Mouse (Mus musculus): ENCODE data around the gene Sec1. TPM values are rescaled to one million over a fixed set of nuclear protein-coding genes. Genes with fewer than 3 reads are reported as not detected.

The Sec1 gene
- 0.04 TPM in 1 of 2 replicates, not detected in the other for polyA plus RNA-seq (2012)

GRCm38 (mm10) chr7:45693921-45694591 lies at the start of gene Sec1:
TSS of gene Sec1 (minus strand) at chr7:45694402.

GRCm38 (mm10) chr7:45725713-45726112 lies 31.5 kb upstream of the Sec1 start, which contains the start of gene Spaca4:
TSS of gene Spaca4 (minus strand) at chr7:45725813.

GRCm38 (mm10) chr7:45720413-45721233 lies 26.4 kb upstream of the Sec1 start, which contains the start of gene Fam83e:
TSS of gene Fam83e (plus strand) at chr7:45721212.

DNA sequence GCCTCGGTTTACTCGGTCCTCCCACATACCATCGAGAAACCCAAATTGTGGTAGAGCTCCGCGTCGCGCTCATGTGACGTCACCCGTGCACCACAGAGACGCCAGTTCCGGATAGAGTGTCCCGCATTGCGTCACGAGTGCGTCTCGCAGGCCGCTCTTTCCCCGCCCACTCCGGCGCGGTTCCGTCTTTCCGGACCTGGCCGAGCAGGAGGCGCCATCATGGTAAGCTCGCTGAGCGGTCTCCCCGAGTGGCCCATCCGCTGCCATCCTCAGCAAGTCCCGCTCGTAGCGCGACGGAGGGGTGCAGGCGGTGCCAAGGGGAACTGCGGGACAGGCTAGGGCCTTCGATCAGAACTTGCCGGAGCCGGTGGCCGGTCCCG lies 23.7 kb upstream of the Sec1 start, which contains the start of gene Sphk2:
Gene Sphk2 (minus strand): TSS at position 85 of the 380 bp plus-strand sequence.

DNA sequence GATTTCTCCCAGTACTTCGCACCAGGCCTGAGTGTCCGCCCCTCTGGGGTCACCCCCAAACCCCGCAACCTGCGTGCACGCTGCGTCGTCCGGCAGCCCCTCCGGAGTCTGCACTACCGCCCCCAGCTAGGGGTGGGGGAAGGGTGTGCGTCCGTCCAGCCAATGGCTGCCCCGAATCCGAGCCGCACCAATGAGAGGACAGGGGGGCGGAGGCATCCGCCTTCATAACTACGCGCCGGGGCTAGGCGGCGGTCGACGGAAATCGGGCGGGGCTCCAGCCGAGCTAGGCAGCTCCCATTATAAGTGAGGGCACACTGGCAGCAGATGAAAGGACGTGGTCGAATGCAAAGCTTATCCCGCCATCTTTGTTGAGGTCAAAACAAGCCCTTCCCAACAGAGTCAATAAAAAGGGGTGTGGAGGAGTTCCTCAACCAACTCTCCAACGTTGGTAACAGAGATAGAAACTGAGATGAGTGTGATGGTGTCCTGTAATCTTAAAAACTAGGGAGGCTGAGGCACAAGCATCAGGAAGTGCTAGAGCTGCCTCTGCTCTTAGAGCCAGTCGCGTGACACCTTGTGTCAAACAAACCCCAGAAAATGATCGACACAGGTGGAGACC lies 21.0 kb upstream of the Sec1 start, which contains the start of gene Rpl18:
Gene Rpl18 (plus strand): TSS at position 368 of the 619 bp plus-strand sequence.

GRCm38 (mm10) chr7:45704730-45705442 lies 10.7 kb upstream of the Sec1 start, which contains the start of gene Dbp:
TSS of gene Dbp (plus strand) at chr7:45705088.

DNA sequence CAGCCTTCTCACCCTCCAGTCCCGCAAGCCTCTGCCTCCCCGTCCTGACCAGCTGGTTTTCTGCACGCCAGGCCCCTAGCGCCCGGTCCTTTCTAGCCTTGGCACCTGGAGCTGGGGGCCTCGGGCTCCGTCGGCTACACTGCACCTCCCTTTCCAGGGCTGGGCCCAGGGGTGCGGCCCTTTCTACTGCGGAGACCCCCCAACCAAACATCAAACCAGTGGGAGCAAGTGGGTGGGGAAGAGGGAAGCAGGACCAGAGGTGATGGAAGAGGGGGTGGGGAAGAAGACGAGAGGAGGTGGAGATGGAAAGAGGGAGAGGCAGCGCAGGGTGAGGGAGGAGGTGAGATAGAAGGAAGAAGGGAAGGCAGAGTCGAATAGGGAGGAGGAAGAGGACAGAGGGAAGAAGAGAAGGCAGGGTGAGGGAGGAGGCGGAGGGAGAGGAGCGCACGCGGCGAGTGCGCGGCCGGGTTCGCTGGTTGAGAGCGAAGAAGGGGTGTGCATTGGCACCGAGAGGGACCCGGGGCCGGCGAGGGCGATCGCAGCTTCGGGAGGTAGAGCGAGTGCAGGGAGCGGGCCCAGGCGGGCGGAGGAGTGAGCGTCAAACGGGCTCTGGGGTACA lies 5.4 kb upstream of the Sec1 start, which contains the start of gene Car11:
Gene Car11 (plus strand): TSS at position 321 of the 619 bp plus-strand sequence.

GRCm38 (mm10) chr7:45683396-45684050 lies 10.7 kb downstream of the Sec1 start, which contains the start of gene Ntn5:
TSS of gene Ntn5 (plus strand) at chr7:45684022.

DNA sequence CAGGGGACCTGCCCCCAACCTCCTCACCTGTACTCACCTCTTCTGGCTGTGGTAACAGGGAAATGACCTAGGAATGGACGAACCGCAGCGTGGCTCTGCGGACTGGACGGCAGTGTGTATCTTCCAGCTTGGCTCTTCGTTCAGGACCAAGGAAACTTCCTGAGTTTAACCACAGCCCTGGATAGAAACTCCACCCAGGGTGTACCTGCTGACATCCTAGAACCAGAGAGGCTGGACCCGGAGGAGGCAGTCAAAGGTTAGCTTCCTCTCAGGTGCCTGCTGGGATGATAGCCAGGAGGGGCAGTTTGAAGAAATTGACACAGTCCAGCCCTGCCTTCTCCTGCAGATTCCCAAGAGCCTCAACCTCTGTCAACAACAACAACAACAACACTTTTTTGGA lies 28.0 kb downstream of the Sec1 start, which contains the start of gene Fut2:
Gene Fut2 (minus strand): TSS at position 234 of the 400 bp plus-strand sequence.

DNA sequence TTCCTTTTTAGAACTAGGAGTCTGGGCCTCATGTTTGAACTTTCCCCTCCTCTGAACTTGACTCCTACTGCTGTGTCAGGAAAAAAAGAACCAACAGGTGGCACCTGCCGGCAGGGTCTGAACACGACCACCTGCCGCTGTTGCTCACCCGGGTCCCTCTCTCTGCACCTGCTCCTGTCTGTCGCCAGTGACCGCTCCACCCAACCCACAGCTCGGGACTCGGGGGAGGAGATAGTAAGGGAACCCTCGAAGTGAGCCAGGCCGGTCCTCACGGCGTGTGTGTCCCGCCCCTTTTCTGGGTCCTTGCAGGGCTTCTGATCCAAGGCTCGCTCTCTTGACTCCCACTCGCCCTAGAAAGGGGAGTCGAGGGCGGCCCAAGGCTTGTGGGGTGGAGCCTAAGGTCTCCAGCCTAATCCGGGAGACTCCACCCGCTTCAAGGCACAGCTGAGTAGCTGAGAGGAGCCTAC lies 54.6 kb downstream of the Sec1 start, which contains the start of gene Mamstr:
Gene Mamstr (plus strand): TSS at position 417 of the 467 bp plus-strand sequence.

Other genes starting within 250 kb of the Sec1 start
- 3,550 and 4,748 TPM in 2 replicates for gene Ftl1, start 234.5 kb downstream of the Sec1 start, polyA plus RNA-seq (2012)
- 188 and 194 TPM in 2 replicates for gene Bax, start 227.5 kb downstream of the Sec1 start, polyA plus RNA-seq (2012)
- 0.05 TPM in 1 of 2 replicates, not detected in the other for gene Tulp2, start 212.5 kb downstream of the Sec1 start, polyA plus RNA-seq (2012)
- gene Gm45808, start 207.6 kb downstream of the Sec1 start, polyA plus RNA-seq (2012): not detected in 2 replicates
- gene Dhdh, start 205.6 kb downstream of the Sec1 start, polyA plus RNA-seq (2012): 4.6 TPM in 2 replicates
- gene Nucb1, start 184.0 kb downstream of the Sec1 start, polyA plus RNA-seq (2012): 728 and 929 TPM in 2 replicates
- gene Ppp1r15a, start 168.1 kb downstream of the Sec1 start, polyA plus RNA-seq (2012): 397 and 438 TPM in 2 replicates
- 0.93 and 1.1 TPM in 2 replicates for gene Plekha4, start 168.1 kb downstream of the Sec1 start, polyA plus RNA-seq (2012)
- 2.8 and 3.1 TPM in 2 replicates for gene Hsd17b14, start 139.5 kb downstream of the Sec1 start, polyA plus RNA-seq (2012)
- gene Bcat2, start 124.2 kb downstream of the Sec1 start, polyA plus RNA-seq (2012): 58.9 and 61.2 TPM in 2 replicates
- gene Fgf21, start 78.9 kb downstream of the Sec1 start, polyA plus RNA-seq (2012): not detected in 2 replicates
- not detected in 2 replicates for gene Fut1, start 77.1 kb downstream of the Sec1 start, polyA plus RNA-seq (2012)
- 0.14 and 0.18 TPM in 2 replicates for gene Izumo1, start 72.6 kb downstream of the Sec1 start, polyA plus RNA-seq (2012)
- 0.60 and 0.75 TPM in 2 replicates for gene Rasip1, start 66.9 kb downstream of the Sec1 start, polyA plus RNA-seq (2012)
- gene Mamstr, start 54.4 kb downstream of the Sec1 start, polyA plus RNA-seq (2012): 0.30 TPM in 1 of 2 replicates, not detected in the other
- 0.10 TPM in 1 of 2 replicates, not detected in the other for gene Fut2, start 28.0 kb downstream of the Sec1 start, polyA plus RNA-seq (2012)
- 0.04 TPM in 1 of 2 replicates, not detected in the other for gene Ntn5, start 10.4 kb downstream of the Sec1 start, polyA plus RNA-seq (2012)
- gene Car11, start 5.4 kb upstream of the Sec1 start, polyA plus RNA-seq (2012): 0.31 TPM in 1 of 2 replicates, not detected in the other
- gene Dbp, start 10.7 kb upstream of the Sec1 start, polyA plus RNA-seq (2012): 13.7 and 15.4 TPM in 2 replicates
- gene Rpl18, start 21.1 kb upstream of the Sec1 start, polyA plus RNA-seq (2012): 13,154 and 13,434 TPM in 2 replicates
- gene Sphk2, start 23.6 kb upstream of the Sec1 start, polyA plus RNA-seq (2012): 95.0 and 123 TPM in 2 replicates
- 1.4 and 2.6 TPM in 2 replicates for gene Fam83e, start 26.8 kb upstream of the Sec1 start, polyA plus RNA-seq (2012)
- not detected in 2 replicates for gene Spaca4, start 31.4 kb upstream of the Sec1 start, polyA plus RNA-seq (2012)
- gene Lmtk3, start 89.3 kb upstream of the Sec1 start, polyA plus RNA-seq (2012): 0.56 and 0.70 TPM in 2 replicates
- 1.0 and 2.5 TPM in 2 replicates for gene Sult2b1, start 90.3 kb upstream of the Sec1 start, polyA plus RNA-seq (2012)
- 173 and 197 TPM in 2 replicates for gene Cyth2, start 120.2 kb upstream of the Sec1 start, polyA plus RNA-seq (2012)
- gene Kcnj14, start 130.4 kb upstream of the Sec1 start, polyA plus RNA-seq (2012): 0.39 and 0.61 TPM in 2 replicates
- 62.6 and 63.0 TPM in 2 replicates for gene Grwd1, start 136.5 kb upstream of the Sec1 start, polyA plus RNA-seq (2012)
- 264 and 383 TPM in 2 replicates for gene Kdelr1, start 178.4 kb upstream of the Sec1 start, polyA plus RNA-seq (2012)
- gene Grin2d, start 184.0 kb upstream of the Sec1 start, polyA plus RNA-seq (2012): 0.50 and 0.76 TPM in 2 replicates
- 2.5 and 3.7 TPM in 2 replicates for gene Syngr4, start 202.3 kb upstream of the Sec1 start, polyA plus RNA-seq (2012)
- 44.0 and 49.4 TPM in 2 replicates for gene Tmem143, start 202.5 kb upstream of the Sec1 start, polyA plus RNA-seq (2012)
- 249 and 273 TPM in 2 replicates for gene Emp3, start 227.0 kb upstream of the Sec1 start, polyA plus RNA-seq (2012)
- gene Ccdc114, start 229.7 kb upstream of the Sec1 start, polyA plus RNA-seq (2012): 2.3 and 4.6 TPM in 2 replicates

Measured in megakaryocyte-erythroid progenitor cell, adult 5 weeks (primary cell).